ENCODE assay signal across 18 mouse cellular contexts in the genomic region with DNA sequence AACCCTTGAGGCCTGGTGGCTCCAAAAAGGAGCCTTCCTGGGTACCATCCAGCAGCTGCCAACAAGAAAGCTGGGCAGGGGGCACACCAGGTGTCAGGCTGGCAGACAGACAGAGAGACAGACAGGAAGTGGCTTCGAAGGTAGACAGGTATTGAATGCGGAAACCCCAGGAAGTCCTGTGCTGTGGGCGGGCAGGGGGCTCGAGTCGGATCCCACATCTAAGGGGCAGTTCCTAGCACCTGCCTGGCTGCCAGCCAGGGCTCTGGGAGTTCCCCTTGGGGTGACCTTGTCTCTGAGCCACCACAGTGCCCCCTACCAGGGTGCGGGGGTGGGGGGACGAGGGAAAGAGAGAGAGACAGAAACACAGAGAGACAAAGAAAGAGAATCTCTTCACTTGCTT. TPM values are rescaled to one million over a fixed set of nuclear protein-coding genes. Genes with fewer than 3 reads are reported as not detected.
DNase-seq lines count a peak whose midpoint lies in the region; ATAC-seq and TF ChIP-seq lines count a peak whose summit lies in the region.
"Had no signal": no experiment of that assay in that cellular context is flagged by ENCODE, and none has a peak within 500 bp of the region (broad histone marks: within the 10 kb centered on the region; RNA-seq: fewer than 3 reads in every experiment).

No protein-coding gene starts in this region.

- no peaks in the 10 kb centered on the region for H3K9me3 ChIP-seq in heart, embryonic 16.5 days (replicated peaks; ENCODE audit: control insufficient read depth, low read length)
- no peaks in the 10 kb centered on the region for H3K9me3 ChIP-seq in hindbrain, embryonic 10.5 days
- H3K9me3 ChIP-seq: embryonic facial prominence, embryonic 13.5 days; hindbrain, embryonic 13.5 days; liver, embryonic 13.5 days had no signal

- no peak overlapping the region for H3K4me3 ChIP-seq in heart, embryonic 16.5 days (ENCODE audit: low read length)
- no peak overlapping the region for H3K4me3 ChIP-seq in heart, adult 2 months
- H3K4me3 ChIP-seq in hindbrain, embryonic 10.5 days, result no peak overlapping the region
- H3K4me3 ChIP-seq: embryonic facial prominence, embryonic 13.5 days; hindbrain, embryonic 13.5 days; liver, embryonic 13.5 days had no signal

- intact Hi-C loops in heart, adult 2 months (cut with DNase I), result no loop called here

- peak; percentile 25; the same call in 1 of the 2 replicates for ATAC-seq in heart, embryonic 16.5 days (replicated peaks; ENCODE audit: extremely low read depth, insufficient read depth, low FRiP score)
- ATAC-seq in granulocyte monocyte progenitor cell, adult 5-6 weeks (replicated peaks; ENCODE audit: poor library complexity, severe bottlenecking), result no peak
- ATAC-seq: lung, postnatal 0 days; Patski had no signal

- no peak overlapping the region for H3K9ac ChIP-seq in heart, embryonic 16.5 days (ENCODE audit: low read length)
- H3K9ac ChIP-seq in heart, adult 2 months (ENCODE audit: low read depth, low read length), result no peak overlapping the region
- H3K9ac ChIP-seq: embryonic facial prominence, embryonic 13.5 days; hindbrain, embryonic 13.5 days; liver, embryonic 13.5 days had no signal

- no peaks in the 10 kb centered on the region for H3K36me3 ChIP-seq in heart, embryonic 16.5 days (ENCODE audit: control insufficient read depth, insufficient read depth)
- H3K36me3 ChIP-seq in heart, adult 2 months (ENCODE audit: control insufficient read depth, insufficient read depth, low read length), result no peaks in the 10 kb centered on the region
- H3K36me3 ChIP-seq in hindbrain, embryonic 10.5 days, result no peaks in the 10 kb centered on the region
- H3K36me3 ChIP-seq: embryonic facial prominence, embryonic 13.5 days; hindbrain, embryonic 13.5 days; liver, embryonic 13.5 days had no signal

- TF ChIP-seq EP300 in heart, adult 2 months (IDR thresholded peaks at IDR 0.05; ENCODE audit: insufficient read depth, low read depth, low read length), result no peak

- no peak overlapping the region for H3K4me2 ChIP-seq in heart, embryonic 16.5 days (ENCODE audit: low read depth, low read length)
- H3K4me2 ChIP-seq: embryonic facial prominence, embryonic 13.5 days; hindbrain, embryonic 13.5 days; liver, embryonic 13.5 days had no signal

- no peak for TF ChIP-seq CTCF in heart, adult 2 months (IDR thresholded peaks at IDR 0.05)

- TF ChIP-seq POLR2A in heart, adult 2 months (IDR thresholded peaks at IDR 0.05; ENCODE audit: insufficient read depth, low read depth, low read length), result no peak

- WGBS in heart, embryonic 16.5 days, result 77% methylated on average over 7 of the region's 7 CpGs
- WGBS in heart, adult 2 months, result 67% methylated on average over 7 of the region's 7 CpGs
- WGBS in hindbrain, embryonic 10.5 days, result 78% methylated on average over 7 of the region's 7 CpGs

- H3K27ac ChIP-seq in heart, embryonic 16.5 days (ENCODE audit: low read length), result no peak overlapping the region
- H3K27ac ChIP-seq in heart, adult 2 months, result no peak overlapping the region
- no peak overlapping the region for H3K27ac ChIP-seq in hindbrain, embryonic 10.5 days
- H3K27ac ChIP-seq: embryonic facial prominence, embryonic 13.5 days; hindbrain, embryonic 13.5 days; liver, embryonic 13.5 days had no signal

- peaks cover 9% of the 10 kb centered on the region; the same call in 1 of the 2 replicates for H3K4me1 ChIP-seq in heart, embryonic 16.5 days (ENCODE audit: control insufficient read depth, insufficient read depth, low read length)
- H3K4me1 ChIP-seq in heart, adult 2 months (ENCODE audit: control insufficient read depth, insufficient read depth, low read length), result peaks cover 4% of the 10 kb centered on the region
- H3K4me1 ChIP-seq in hindbrain, embryonic 10.5 days (replicated peaks), result no peaks in the 10 kb centered on the region
- H3K4me1 ChIP-seq: embryonic facial prominence, embryonic 13.5 days; hindbrain, embryonic 13.5 days had no signal

- H3K79me2 ChIP-seq in heart, adult 2 months (replicated peaks; ENCODE audit: control insufficient read depth, insufficient read depth, low read length), result no peaks in the 10 kb centered on the region

- H3K27me3 ChIP-seq in heart, embryonic 16.5 days (ENCODE audit: control insufficient read depth, insufficient read depth, low read length), result no peaks in the 10 kb centered on the region
- H3K27me3 ChIP-seq in heart, adult 2 months (ENCODE audit: control insufficient read depth, insufficient read depth, low read length), result no peaks in the 10 kb centered on the region
- H3K27me3 ChIP-seq in hindbrain, embryonic 10.5 days (ENCODE audit: insufficient read depth, poor library complexity, severe bottlenecking), result no peaks in the 10 kb centered on the region
- H3K27me3 ChIP-seq: embryonic facial prominence, embryonic 13.5 days; Patski had no signal

- no peak for DNase-seq in heart, adult 2 months
- peak; percentile 94 for DNase-seq in T-cell, adult 2 months (ENCODE audit: low spot score)
- peak; percentile 35 to 64 for DNase-seq in spleen, postnatal 4 days (ENCODE audit: low spot score in 2 of 2)
- DNase-seq in thymus, postnatal 4 days, result peak; percentile 84
- DNase-seq in embryo, embryonic 10 days (ENCODE audit: low spot score), result no peak
- no peak for DNase-seq in hindbrain, embryonic 10.5 days (ENCODE audit: low spot score)
- DNase-seq: cerebellum, adult 18-20 months; gastrocnemius, postnatal 14 days; kidney, adult 2 months; layer of hippocampus, postnatal 36 days; liver, embryonic 13.5 days; retina, postnatal 1 day had no signal

RNA-seq across cellular contexts. Expression of gene Gm10282, which starts 25.9 kb away (rescaled TPM):
- polyA plus RNA-seq in heart, embryonic 16.5 days (2015; fragmentation: Nextera tagmentation; extraction: Ambion mirVana), result 15.0 and 30.4 TPM in 2 replicates
- 1 to 10 TPM; 6.7 to 8.5 TPM for total RNA-seq in heart, adult 2 months (2021)
- polyA plus RNA-seq in heart, adult 2 months (2012; rRNA removed), result 1.1 and 2.9 TPM in 2 replicates
- 31.5 and 33.0 TPM in 2 replicates for polyA plus RNA-seq in hindbrain, embryonic 10.5 days (2016; fragmentation: Nextera tagmentation; extraction: Ambion mirVana)
- total RNA-seq in granulocyte monocyte progenitor cell, adult 5-6 weeks (2014; fragmentation: Nextera tagmentation), result 29.7 and 33.2 TPM in 2 replicates
- 67.4 and 74.9 TPM in 2 replicates for total RNA-seq in granulocyte monocyte progenitor cell, adult 5-6 weeks (2017)

RNA-seq across cellular contexts. Expression of gene Ap1m1, which starts 39.3 kb away (rescaled TPM):
- polyA plus RNA-seq in heart, embryonic 16.5 days (2015; fragmentation: Nextera tagmentation; extraction: Ambion mirVana), result 120 and 121 TPM in 2 replicates
- 10 to 100 TPM; 44.6 to 48.8 TPM for total RNA-seq in heart, adult 2 months (2021)
- polyA plus RNA-seq in heart, adult 2 months (2012; rRNA removed), result 74.3 and 77.0 TPM in 2 replicates
- polyA plus RNA-seq in hindbrain, embryonic 10.5 days (2016; fragmentation: Nextera tagmentation; extraction: Ambion mirVana), result 186 and 213 TPM in 2 replicates
- 80.1 and 117 TPM in 2 replicates for total RNA-seq in granulocyte monocyte progenitor cell, adult 5-6 weeks (2014; fragmentation: Nextera tagmentation)
- 49.1 and 59.8 TPM in 2 replicates for total RNA-seq in granulocyte monocyte progenitor cell, adult 5-6 weeks (2017)

RNA-seq across cellular contexts. Expression of gene Klf2, which starts 39.7 kb away (rescaled TPM):
- 14.8 and 15.3 TPM in 2 replicates for polyA plus RNA-seq in heart, embryonic 16.5 days (2015; fragmentation: Nextera tagmentation; extraction: Ambion mirVana)
- total RNA-seq in heart, adult 2 months (2021), result 10 to 100 TPM; 76.0 to 92.7 TPM
- polyA plus RNA-seq in heart, adult 2 months (2012; rRNA removed), result 21.1 and 42.6 TPM in 2 replicates
- polyA plus RNA-seq in hindbrain, embryonic 10.5 days (2016; fragmentation: Nextera tagmentation; extraction: Ambion mirVana), result 3.9 and 5.8 TPM in 2 replicates
- total RNA-seq in granulocyte monocyte progenitor cell, adult 5-6 weeks (2014; fragmentation: Nextera tagmentation), result 1.9 and 5.5 TPM in 2 replicates
- 2.8 and 3.2 TPM in 2 replicates for total RNA-seq in granulocyte monocyte progenitor cell, adult 5-6 weeks (2017)

RNA-seq across cellular contexts. Expression of gene Fam32a, which starts 59.6 kb away (rescaled TPM):
- 44.1 and 46.6 TPM in 2 replicates for polyA plus RNA-seq in heart, embryonic 16.5 days (2015; fragmentation: Nextera tagmentation; extraction: Ambion mirVana)
- 10 to 100 TPM; 21.4 to 23.2 TPM for total RNA-seq in heart, adult 2 months (2021)
- polyA plus RNA-seq in heart, adult 2 months (2012; rRNA removed), result 21.2 and 29.9 TPM in 2 replicates
- polyA plus RNA-seq in hindbrain, embryonic 10.5 days (2016; fragmentation: Nextera tagmentation; extraction: Ambion mirVana), result 63.4 and 80.6 TPM in 2 replicates
- total RNA-seq in granulocyte monocyte progenitor cell, adult 5-6 weeks (2014; fragmentation: Nextera tagmentation), result 47.5 and 52.6 TPM in 2 replicates
- 42.1 and 42.9 TPM in 2 replicates for total RNA-seq in granulocyte monocyte progenitor cell, adult 5-6 weeks (2017)

Comparison
In these comparisons a context has a peak if more than half of its experiments do, and no peak if none do; other contexts are left out.
1. DNase-seq: peak in T-cell, adult 2 months (single experiment), spleen, postnatal 4 days (2 of 2) and thymus, postnatal 4 days (single experiment); none in heart, adult 2 months (0 of 2), embryo, embryonic 10 days (single experiment) and hindbrain, embryonic 10.5 days (single experiment).